In the genomic region with DNA sequence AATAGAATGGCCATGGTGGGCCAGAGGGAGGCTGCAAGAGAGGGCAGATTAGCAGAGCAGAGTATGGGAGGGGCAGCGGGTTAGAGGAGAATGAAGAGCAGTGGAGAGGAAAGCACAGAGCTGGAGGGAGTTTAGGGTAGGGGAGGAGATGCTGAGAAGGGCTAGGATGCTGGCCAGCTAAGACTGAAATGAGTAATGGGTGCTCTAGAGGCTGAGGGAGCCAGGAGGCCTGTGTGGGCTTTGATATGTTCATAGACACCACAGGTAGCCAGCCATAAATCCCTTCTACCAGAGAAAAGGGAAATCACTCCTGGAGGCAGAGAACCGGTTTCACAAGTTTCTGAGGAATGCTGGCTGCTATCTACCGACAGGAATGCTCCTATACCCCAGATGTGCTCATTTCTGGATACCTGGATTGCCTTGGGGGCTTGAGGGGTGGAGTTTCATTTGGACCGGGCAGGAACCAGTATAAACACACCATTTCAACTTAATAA, we compare ENCODE assay signal across 8 mouse cellular contexts. TPM values are rescaled to one million over a fixed set of nuclear protein-coding genes. Genes with fewer than 3 reads are reported as not detected.
DNase-seq lines count a peak whose midpoint lies in the region; ATAC-seq lines count a peak whose summit lies in the region.

No protein-coding gene starts in this region.

- H3K27ac ChIP-seq in heart, embryonic 14.5 days (replicated peaks in 1 of 2; ENCODE audit: control insufficient read depth in 1 of 2, insufficient read depth in 1 of 2, low read depth in 2 of 2, low read length in 2 of 2), result 0 out of 4 replicates have a peak overlapping the region, but pooled peaks of 1 of the 2 experiments have one; percentile 15
- no peak overlapping the region for H3K27ac ChIP-seq in embryonic facial prominence, embryonic 11.5 days (replicated peaks; ENCODE audit: low read depth, low read length)
- peak overlapping the region; percentile 59; the same call in 1 of the 2 replicates for H3K27ac ChIP-seq in kidney, embryonic 14.5 days (ENCODE audit: low read depth, low read length)
- H3K27ac ChIP-seq in midbrain, embryonic 14.5 days (replicated peaks; ENCODE audit: low read depth, low read length), result no peak overlapping the region

- no peak for DNase-seq in heart, adult 18-20 months
- peak; percentile 59 for DNase-seq in embryonic facial prominence, embryonic 11.5 days (ENCODE audit: low spot score)
- peak; percentile 27 for DNase-seq in midbrain, embryonic 14.5 days
- DNase-seq in right cerebral cortex, postnatal 14 days, result no peak
- DNase-seq in thymus, postnatal 25 days, result no peak
- no peak for DNase-seq in layer of hippocampus, adult 9-11 months

- H3K9me3 ChIP-seq in heart, embryonic 14.5 days (ENCODE audit: control insufficient read depth, low read length), result no peaks in the 10 kb centered on the region
- H3K9me3 ChIP-seq in embryonic facial prominence, embryonic 11.5 days (replicated peaks; ENCODE audit: control insufficient read depth, low read length), result no peaks in the 10 kb centered on the region
- H3K9me3 ChIP-seq in kidney, embryonic 14.5 days (ENCODE audit: control insufficient read depth, low read length), result no peaks in the 10 kb centered on the region
- H3K9me3 ChIP-seq in midbrain, embryonic 14.5 days (ENCODE audit: control insufficient read depth, low read length), result no peaks in the 10 kb centered on the region

- peaks cover 10 to 33% of the 10 kb centered on the region in 2 experiments for H3K4me1 ChIP-seq in heart, embryonic 14.5 days (ENCODE audit: control insufficient read depth in 2 of 2, insufficient read depth in 2 of 2, low read length in 2 of 2)
- peaks cover 2% of the 10 kb centered on the region; the same call in 1 of the 2 replicates for H3K4me1 ChIP-seq in embryonic facial prominence, embryonic 11.5 days (ENCODE audit: control insufficient read depth, insufficient read depth, low read length)
- H3K4me1 ChIP-seq in kidney, embryonic 14.5 days (ENCODE audit: control insufficient read depth, insufficient read depth, low read length), result peaks cover 10% of the 10 kb centered on the region
- peaks cover 5% of the 10 kb centered on the region; the same call in 1 of the 2 replicates for H3K4me1 ChIP-seq in midbrain, embryonic 14.5 days (ENCODE audit: control insufficient read depth, insufficient read depth, low read length)

- H3K4me3 ChIP-seq in heart, embryonic 14.5 days (ENCODE audit: control insufficient read depth in 1 of 2, insufficient read depth in 1 of 2, low read depth in 1 of 2, low read length in 2 of 2), result no peak overlapping the region
- H3K4me3 ChIP-seq in embryonic facial prominence, embryonic 11.5 days (ENCODE audit: low read depth, low read length), result no peak overlapping the region
- H3K4me3 ChIP-seq in kidney, embryonic 14.5 days (ENCODE audit: low read length), result no peak overlapping the region
- H3K4me3 ChIP-seq in midbrain, embryonic 14.5 days (replicated peaks; ENCODE audit: low read depth, low read length), result no peak overlapping the region

- peak overlapping the region; percentile 25; the same call in 1 of the 2 replicates for H3K9ac ChIP-seq in heart, embryonic 14.5 days (ENCODE audit: low read length)
- no peak overlapping the region for H3K9ac ChIP-seq in embryonic facial prominence, embryonic 11.5 days (replicated peaks; ENCODE audit: low read length)
- no peak overlapping the region for H3K9ac ChIP-seq in kidney, embryonic 14.5 days (ENCODE audit: low read depth, low read length)
- no peak overlapping the region for H3K9ac ChIP-seq in midbrain, embryonic 14.5 days (replicated peaks; ENCODE audit: low read length)

- H3K36me3 ChIP-seq in heart, embryonic 14.5 days (ENCODE audit: control insufficient read depth, insufficient read depth, low read length), result peaks cover 3% of the 10 kb centered on the region
- no peaks in the 10 kb centered on the region for H3K36me3 ChIP-seq in embryonic facial prominence, embryonic 11.5 days (replicated peaks; ENCODE audit: control insufficient read depth, insufficient read depth, low read depth, low read length)
- no peaks in the 10 kb centered on the region for H3K36me3 ChIP-seq in kidney, embryonic 14.5 days (ENCODE audit: control insufficient read depth, insufficient read depth, low read length)
- H3K36me3 ChIP-seq in midbrain, embryonic 14.5 days (ENCODE audit: control insufficient read depth, insufficient read depth, low read length), result no peaks in the 10 kb centered on the region

- no peaks in the 10 kb centered on the region for H3K27me3 ChIP-seq in heart, embryonic 14.5 days (ENCODE audit: control insufficient read depth, insufficient read depth, low read length)
- H3K27me3 ChIP-seq in embryonic facial prominence, embryonic 11.5 days (ENCODE audit: control insufficient read depth, insufficient read depth, low read length), result no peaks in the 10 kb centered on the region
- no peaks in the 10 kb centered on the region for H3K27me3 ChIP-seq in kidney, embryonic 14.5 days (ENCODE audit: control insufficient read depth, insufficient read depth, low read length)
- H3K27me3 ChIP-seq in midbrain, embryonic 14.5 days (ENCODE audit: control insufficient read depth, insufficient read depth, low read length), result no peaks in the 10 kb centered on the region

- WGBS in heart, embryonic 14.5 days, result 10% methylated on average over 4 of the region's 4 CpGs
- 12% methylated on average over 4 of the region's 4 CpGs for WGBS in embryonic facial prominence, embryonic 11.5 days
- 11% methylated on average over 4 of the region's 4 CpGs for WGBS in kidney, embryonic 14.5 days
- WGBS in midbrain, embryonic 14.5 days, result 9% methylated on average over 4 of the region's 4 CpGs

- ATAC-seq in heart, embryonic 14.5 days (ENCODE audit: insufficient number of reproducible peaks, insufficient read depth, low FRiP score, low read depth), result no peak
- peak; percentile 56; the same call in 1 of the 2 replicates for ATAC-seq in embryonic facial prominence, embryonic 11.5 days (replicated peaks; ENCODE audit: insufficient number of reproducible peaks, low FRiP score, low TSS enrichment, low read depth)
- peak; percentile 84 for ATAC-seq in kidney, embryonic 14.5 days (ENCODE audit: low FRiP score, low TSS enrichment)
- no peak for ATAC-seq in midbrain, embryonic 14.5 days (ENCODE audit: low FRiP score, low TSS enrichment)

- 0 out of 2 replicates have a peak overlapping the region, but pooled peaks have one; percentile 8 for H3K4me2 ChIP-seq in heart, embryonic 14.5 days (ENCODE audit: low read length)
- H3K4me2 ChIP-seq in embryonic facial prominence, embryonic 11.5 days (ENCODE audit: low read depth, low read length), result no peak overlapping the region
- H3K4me2 ChIP-seq in kidney, embryonic 14.5 days (replicated peaks; ENCODE audit: low read depth, low read length), result 0 out of 2 replicates have a peak overlapping the region, but pooled peaks have one; percentile 6
- no peak overlapping the region for H3K4me2 ChIP-seq in midbrain, embryonic 14.5 days (ENCODE audit: low read length)

RNA-seq across cellular contexts. Expression of a gene that starts 13.2 kb away (rescaled TPM):
- polyA plus RNA-seq in heart, embryonic 14.5 days (2014; fragmentation: Nextera tagmentation; extraction: Ambion mirVana), result 7.7 and 7.8 TPM in 2 replicates
- 1 to 10 TPM; 3.4 to 5.5 TPM for total RNA-seq in heart, adult 18-20 months (2021)
- polyA plus RNA-seq in embryonic facial prominence, embryonic 11.5 days (2014; fragmentation: Nextera tagmentation; extraction: Ambion mirVana), result 13.3 and 18.9 TPM in 2 replicates
- polyA plus RNA-seq in kidney, embryonic 14.5 days (2014; fragmentation: Nextera tagmentation; extraction: Ambion mirVana), result 3.3 and 4.8 TPM in 2 replicates
- 140 and 157 TPM in 2 replicates for polyA plus RNA-seq in midbrain, embryonic 14.5 days (2014; fragmentation: Nextera tagmentation; extraction: Ambion mirVana)

RNA-seq across cellular contexts. Expression of a gene that starts 13.8 kb away (rescaled TPM):
- 42.2 and 42.6 TPM in 2 replicates for polyA plus RNA-seq in heart, embryonic 14.5 days (2014; fragmentation: Nextera tagmentation; extraction: Ambion mirVana)
- 10 to 100 TPM; 19.3 to 21.4 TPM for total RNA-seq in heart, adult 18-20 months (2021)
- polyA plus RNA-seq in embryonic facial prominence, embryonic 11.5 days (2014; fragmentation: Nextera tagmentation; extraction: Ambion mirVana), result 46.8 and 47.3 TPM in 2 replicates
- polyA plus RNA-seq in kidney, embryonic 14.5 days (2014; fragmentation: Nextera tagmentation; extraction: Ambion mirVana), result 22.3 and 45.1 TPM in 2 replicates
- polyA plus RNA-seq in midbrain, embryonic 14.5 days (2014; fragmentation: Nextera tagmentation; extraction: Ambion mirVana), result 25.4 and 40.0 TPM in 2 replicates

Comparison
In these comparisons a context has a peak if more than half of its experiments do, and no peak if none do; other contexts are left out.
1. ATAC-seq: peak in embryonic facial prominence, embryonic 11.5 days (single experiment) and kidney, embryonic 14.5 days (single experiment); none in heart, embryonic 14.5 days (single experiment) and midbrain, embryonic 14.5 days (single experiment).
2. H3K4me2 ChIP-seq: peak in heart, embryonic 14.5 days (single experiment) and kidney, embryonic 14.5 days (single experiment); none in embryonic facial prominence, embryonic 11.5 days (single experiment) and midbrain, embryonic 14.5 days (single experiment).
3. DNase-seq: peak in embryonic facial prominence, embryonic 11.5 days (single experiment) and midbrain, embryonic 14.5 days (single experiment); none in heart, adult 18-20 months (0 of 2), right cerebral cortex, postnatal 14 days (single experiment), thymus, postnatal 25 days (single experiment) and layer of hippocampus, adult 9-11 months (single experiment).